Mouse (Mus musculus) 3134 (cell line): ENCODE measurements around the gene Corin.
A peak's percentile ranks its signal among the peaks of the same experiment; 100 is the strongest.

ENCODE experiments used
- DNase-seq: peaks from one replicate; pipeline ENCODE4 v3.0.0-alpha.2; 2011; ENCODE audit warnings: low spot score; ENCODE audit not compliant: insufficient read length; ENCODE audit errors: extremely low read depth

The Corin gene

GRCm38 (mm10) chr5:72503531-72504523, at the start of gene Corin:
Gene Corin, minus strand, starts transcription at chr5:72504473.
- no peak for DNase-seq

- DNase-seq = no peak
Observed at GRCm38 (mm10) chr5:72551209-72551608, 46.9 kb upstream of the Corin start.

- peak; percentile 46 for DNase-seq
Observed at GRCm38 (mm10) chr5:72528896-72529295, 24.6 kb upstream of the Corin start.

GRCm38 (mm10) chr5:72513808-72514207, 9.5 kb upstream of the Corin start:
- no peak for DNase-seq

DNA sequence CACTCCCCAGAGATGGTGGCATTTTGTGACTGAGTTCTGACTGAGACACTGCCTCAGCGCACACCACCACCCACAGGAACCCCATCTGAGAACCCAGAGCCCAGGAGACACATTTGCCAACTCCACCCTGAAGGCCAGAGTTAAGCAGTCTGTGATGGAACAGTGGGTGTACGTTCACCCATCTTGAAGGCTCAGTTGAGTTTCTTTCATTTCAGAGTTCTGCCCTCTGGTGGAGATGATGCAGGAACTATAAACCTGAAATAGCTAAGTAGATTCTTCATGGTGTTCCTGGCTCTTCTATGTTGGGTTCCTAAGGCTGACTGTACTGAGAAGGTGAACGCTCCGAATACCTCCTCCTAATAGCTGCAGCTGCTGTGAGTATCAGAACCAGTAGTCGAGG, 1.5 kb upstream of the Corin start:
- DNase-seq = no peak

GRCm38 (mm10) chr5:72502778-72503177, 1.5 kb downstream of the Corin start:
- no peak for DNase-seq

- no peak for DNase-seq
Observed at GRCm38 (mm10) chr5:72501763-72502162, 2.5 kb downstream of the Corin start.

DNA sequence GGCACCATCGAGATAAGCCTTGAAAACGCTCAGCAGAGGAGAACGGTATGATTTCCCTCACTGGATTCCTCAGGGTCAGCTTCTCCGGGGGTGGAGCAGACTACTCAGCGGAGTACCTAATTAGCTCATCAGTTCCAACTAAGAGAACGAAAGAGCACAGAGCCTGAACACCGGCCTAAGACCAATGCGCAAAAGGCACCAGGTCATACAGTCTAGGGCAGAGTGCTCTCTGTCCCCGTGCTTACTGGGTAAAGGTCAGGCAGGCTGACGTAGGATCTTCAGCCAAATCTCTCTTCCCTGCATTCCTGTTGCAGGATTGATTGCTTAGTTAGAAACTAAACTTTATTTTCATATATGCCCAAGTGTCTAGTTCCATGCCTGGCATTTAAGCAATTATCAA, 6.0 kb downstream of the Corin start:
- DNase-seq = no peak

DNA sequence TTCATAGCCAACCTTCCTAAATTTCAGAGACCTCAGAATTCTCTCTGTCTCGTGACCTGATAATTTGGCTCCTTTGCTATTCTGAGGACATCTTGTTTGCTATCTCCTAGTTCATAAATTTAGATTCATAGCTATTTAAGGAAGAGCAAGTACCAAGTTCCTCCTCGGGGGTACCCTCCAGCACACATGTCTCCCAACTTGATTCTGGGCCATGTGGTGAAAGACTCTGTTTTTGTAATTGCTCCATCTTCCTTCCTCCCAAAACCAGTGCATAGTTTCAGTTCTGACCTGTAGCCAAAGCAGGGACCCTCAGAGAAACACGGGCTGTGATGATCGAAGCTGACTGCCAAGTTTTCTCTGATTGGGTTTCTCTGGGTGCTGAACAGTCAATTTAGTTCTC, 7.5 kb downstream of the Corin start:
- DNase-seq = no peak

DNA sequence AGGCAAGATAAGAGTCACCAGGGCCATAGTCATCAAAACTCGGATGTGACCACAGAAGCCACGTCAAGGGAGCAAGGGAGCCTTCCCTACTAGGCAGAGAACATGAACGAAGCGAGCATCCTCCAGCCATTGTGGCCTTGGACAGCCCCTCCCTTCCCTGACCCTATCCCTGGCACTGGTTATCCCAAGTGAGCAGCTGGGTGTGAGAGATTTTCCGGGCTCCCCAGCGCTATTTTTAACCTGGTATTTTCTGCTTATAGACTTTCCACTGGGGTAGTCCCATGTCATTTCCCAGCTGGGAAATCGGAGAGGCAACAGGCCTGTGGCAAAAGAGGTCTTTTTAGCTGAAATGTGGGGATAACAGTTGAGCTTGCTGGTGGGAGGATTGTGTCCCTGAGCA, 10.4 kb downstream of the Corin start:
- no peak for DNase-seq

DNA sequence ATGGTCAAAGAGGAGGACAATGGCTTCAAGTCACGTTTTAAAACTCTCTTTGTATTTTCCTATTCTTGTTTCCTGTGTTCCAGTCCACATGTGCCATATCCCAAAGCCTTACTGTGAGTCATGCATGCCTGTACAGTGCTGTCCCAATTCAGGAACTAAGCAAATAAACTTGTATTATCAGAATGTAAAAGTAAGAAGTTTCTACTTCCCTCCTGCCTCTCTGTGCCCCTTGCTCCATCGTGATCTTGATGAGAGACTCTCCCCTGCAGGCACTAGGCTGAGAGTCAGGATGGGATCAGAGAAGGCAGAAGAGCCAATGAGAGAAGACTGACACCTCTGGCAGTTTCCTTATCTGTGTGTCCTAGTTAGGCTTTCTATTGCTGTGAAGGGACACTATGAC, 13.0 kb downstream of the Corin start:
- DNase-seq = no peak

DNA sequence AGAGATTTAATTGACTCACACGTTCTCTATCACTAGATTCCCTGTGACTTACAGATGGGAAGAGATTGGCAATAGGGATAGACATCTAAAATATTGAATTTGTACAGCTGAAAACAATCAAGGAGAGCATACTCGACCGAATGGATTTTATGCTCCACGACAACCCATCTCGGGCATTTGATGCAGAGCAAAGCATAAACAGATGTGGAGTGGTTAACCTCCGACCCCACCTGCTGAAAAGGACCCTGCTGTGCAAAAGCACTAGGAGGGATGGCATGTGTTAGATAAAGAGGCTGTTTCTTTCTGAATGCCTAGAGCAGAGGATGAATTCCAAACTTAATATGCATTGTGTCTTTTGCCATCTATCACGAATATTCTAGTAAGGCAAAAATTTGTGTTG, 23.8 kb downstream of the Corin start:
- no peak for DNase-seq

DNA sequence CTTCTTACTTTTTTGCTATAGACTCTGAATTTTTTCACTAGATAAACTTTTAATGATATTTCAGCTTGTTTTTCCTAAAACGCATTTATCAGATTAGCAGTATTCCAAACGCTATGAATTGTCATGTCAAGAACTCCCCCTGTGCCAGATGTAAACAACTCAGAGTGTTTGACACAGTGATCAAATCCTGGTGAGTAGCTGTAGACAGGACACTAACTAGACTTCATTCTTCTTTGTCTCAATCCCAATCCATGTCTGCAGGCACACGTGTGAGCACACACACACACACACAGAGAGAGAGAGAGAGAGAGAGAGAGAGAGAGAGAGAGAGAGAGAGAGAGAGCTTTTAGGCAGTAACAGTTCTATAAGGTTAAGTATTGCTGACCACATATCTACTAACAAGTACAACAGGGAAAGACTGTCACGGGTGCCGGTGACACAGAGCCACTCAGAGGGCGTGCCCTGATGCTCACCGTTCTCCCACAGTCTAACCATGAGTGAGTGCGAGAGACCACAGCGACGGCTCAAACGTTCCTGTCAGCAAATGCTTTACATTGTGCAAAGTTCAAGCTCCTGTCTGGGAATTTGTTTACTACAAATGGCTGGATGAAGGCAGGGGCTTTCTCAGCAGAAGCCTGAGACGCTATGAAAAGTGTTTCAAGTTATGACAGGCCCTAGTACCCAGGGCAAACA, 31.8 kb downstream of the Corin start:
- no peak for DNase-seq

DNA sequence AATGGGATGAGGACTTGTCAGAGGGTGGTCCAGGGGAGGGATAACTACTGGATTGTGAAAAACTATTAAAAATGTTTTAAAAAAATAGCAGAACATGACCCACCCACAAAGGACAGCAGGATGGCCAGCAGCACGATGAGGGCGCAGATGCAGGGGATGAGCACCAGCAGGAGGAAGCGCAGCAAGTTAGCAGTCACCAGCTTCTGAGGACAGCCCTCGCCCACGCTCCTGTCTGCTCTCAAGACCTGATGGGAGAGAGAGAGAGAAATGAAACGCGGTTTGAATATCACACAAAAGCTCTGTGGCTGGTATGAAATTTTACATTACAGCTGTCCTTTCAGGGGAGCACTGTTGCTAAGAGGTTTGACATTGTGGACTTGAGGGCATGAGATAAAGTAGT, 32.5 kb downstream of the Corin start:
- no peak for DNase-seq

GRCm38 (mm10) chr5:72464932-72465331, 39.3 kb downstream of the Corin start:
- no peak for DNase-seq

DNA sequence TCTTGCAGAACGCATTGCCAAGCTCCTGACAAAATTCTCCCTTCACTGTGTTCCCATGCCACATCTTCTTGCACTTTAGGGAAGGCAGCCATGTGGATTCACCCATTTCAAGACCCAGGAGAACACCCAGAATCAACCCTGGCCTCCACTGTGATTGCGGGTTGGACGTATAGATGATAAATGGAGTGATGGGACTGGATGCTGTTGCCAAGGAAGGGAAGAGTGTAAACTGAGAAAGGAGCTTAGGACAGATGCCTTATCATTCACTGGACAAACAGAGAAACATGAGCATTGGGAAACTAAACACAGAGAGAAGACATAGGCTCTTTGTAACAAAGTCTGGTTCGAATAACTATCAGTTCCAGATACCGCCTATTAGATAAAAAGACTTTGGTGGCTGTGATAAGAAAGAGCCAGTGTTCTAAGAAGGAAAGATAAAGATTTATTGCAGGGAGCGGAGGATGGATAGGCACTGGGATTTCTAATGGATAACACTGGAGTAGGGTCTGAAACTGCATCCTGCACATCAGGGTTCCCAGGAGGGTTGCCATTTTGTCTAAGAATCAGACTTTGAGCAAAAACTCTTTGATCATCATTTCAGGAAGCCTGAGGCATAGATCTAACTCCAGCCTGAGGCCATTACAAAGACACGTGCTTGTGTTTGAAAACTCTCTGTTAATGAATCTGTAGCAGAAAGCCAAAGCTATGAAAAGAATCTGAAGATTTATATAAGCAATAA, 44.7 kb downstream of the Corin start:
- no peak for DNase-seq

DNA sequence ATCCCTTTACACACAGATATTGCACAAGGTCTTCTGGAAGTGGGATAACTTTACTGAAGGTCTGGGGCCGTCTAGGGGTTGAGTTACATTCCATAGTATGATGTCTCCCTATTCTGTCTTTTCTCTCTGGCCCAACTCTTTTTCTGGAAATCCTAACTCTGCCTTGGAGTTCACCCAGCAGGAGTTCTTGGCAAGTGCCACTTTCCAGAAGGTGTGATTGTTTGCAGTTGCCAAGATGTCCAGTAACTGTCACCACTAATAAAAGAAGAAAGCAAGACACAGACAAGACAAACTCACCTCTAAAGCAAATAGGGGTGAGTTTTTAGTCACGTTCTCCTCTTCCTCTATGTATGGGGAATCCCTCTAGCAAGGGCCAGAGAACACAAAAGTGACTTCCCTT, 50.6 kb downstream of the Corin start:
- no peak for DNase-seq

DNA sequence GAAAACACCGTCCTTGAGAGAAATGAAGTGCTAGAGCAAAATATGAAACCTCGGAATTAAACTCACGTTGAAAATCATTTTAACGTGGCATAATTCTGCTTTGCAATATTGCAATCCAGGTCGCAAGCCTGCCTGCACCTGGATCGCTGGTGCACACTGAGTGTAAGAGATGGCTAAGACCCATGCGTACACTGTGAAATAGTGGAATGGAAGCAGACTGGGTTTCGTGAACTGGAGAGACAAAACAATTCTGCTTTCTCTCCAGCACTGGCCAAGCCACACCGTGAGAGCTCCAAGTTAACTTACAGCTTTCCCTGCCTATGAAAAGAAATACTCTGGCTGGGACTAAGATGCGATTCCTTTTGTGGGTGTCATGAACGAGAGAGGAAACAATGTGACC, 51.1 kb downstream of the Corin start:
- no peak for DNase-seq

- DNase-seq = no peak
Observed at GRCm38 (mm10) chr5:72452750-72453149, 51.5 kb downstream of the Corin start.

DNA sequence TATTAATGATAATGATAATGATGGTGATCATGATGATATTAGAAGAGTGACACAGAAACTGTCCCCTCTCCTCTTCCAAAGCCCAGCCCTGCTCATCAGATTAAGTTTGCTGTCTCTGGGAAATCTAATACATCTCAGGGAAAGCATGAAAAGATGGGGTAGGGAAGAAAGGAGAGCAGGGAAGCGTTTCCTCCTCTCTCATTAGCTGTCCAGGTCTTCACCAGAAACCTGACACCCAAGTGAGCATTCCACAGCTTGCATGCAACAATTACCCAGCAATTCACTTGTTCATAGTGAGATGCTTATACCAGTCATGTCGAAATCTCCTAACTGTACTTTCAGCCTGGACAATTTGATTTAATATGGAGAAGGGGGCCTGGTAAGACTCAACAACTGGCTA, 55.4 kb downstream of the Corin start:
- no peak for DNase-seq

- no peak for DNase-seq
Observed at GRCm38 (mm10) chr5:72446104-72446503, 58.2 kb downstream of the Corin start.
